Mouse (Mus musculus): ENCODE data around the gene Hoxa13.
A peak's percentile ranks its signal among the peaks of the same experiment; 100 is the strongest.

Hoxa13 gene

GRCm38 (mm10) chr6:52268756-52269155 lies 8.1 kb upstream of the Hoxa13 start:
- no peak for DNase-seq

DNA sequence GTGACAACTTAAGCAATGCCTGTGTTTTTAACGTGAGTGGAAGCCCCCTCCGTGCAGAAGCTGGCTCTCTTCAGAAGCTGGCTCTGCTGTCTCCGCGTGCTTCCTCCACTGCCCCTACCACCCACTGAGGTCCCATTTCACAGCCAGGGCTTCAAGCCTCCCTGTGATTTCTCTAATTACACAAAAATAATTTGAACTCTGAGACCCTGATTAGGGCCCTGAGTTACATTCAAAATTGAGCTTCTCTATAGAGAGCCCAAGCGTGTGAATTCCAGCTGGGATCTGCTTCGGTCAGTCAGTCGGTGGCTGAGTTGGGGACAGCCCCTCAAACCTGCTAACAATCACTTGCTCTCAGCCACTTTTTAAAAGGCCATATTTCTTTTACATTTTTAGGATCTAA lies 7.7 kb upstream of the Hoxa13 start:
- DNase-seq: no peak

- no peak for DNase-seq
Observed at GRCm38 (mm10) chr6:52267691-52268090, 7.0 kb upstream of the Hoxa13 start.

DNA sequence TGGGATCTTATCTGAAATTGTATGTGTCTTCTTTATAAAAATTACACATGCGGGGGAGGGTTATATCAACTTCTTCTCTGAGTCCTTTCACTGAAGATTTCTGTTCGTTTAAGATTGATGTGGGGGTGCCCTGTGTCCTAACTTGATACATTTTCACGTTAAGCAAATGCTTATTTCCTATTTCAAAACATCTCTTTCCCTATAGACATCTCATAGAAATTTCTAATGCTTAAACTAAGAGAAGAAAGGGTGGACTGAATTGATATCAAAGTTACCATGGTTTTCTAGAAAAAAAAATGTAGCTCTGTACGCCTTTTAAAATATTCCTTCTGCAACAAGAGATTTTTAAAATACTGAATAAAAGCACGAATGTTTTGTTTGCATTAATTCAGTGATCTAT lies 6.5 kb upstream of the Hoxa13 start:
- DNase-seq: no peak

DNA sequence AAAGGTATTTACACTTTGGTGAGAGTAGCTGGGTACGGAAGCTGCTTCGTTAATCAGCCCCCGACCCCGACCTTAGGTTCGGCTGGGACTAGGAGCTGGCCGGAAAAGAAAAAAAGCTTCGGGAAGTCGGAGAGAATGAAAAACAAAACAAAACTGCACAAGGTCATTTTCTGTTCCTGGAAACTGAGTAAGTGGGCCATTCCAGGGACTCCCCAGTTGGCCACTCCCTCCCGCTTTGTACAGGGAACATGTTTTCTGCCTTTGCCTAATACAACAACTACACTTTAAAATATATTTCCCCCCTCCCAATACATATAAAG lies 5.9 kb upstream of the Hoxa13 start:
- no peak for DNase-seq

- no peak for DNase-seq
Observed at GRCm38 (mm10) chr6:52265913-52266665, 5.4 kb upstream of the Hoxa13 start.

- DNase-seq: no peak
Observed at GRCm38 (mm10) chr6:52265306-52265912, 4.7 kb upstream of the Hoxa13 start.

- no peak for DNase-seq
Observed at GRCm38 (mm10) chr6:52264106-52264790, 3.6 kb upstream of the Hoxa13 start.

GRCm38 (mm10) chr6:52263321-52263585 lies 2.6 kb upstream of the Hoxa13 start:
- peak in 1 of 2 experiments; percentile 9 for DNase-seq

- no peak for DNase-seq
Observed at GRCm38 (mm10) chr6:52262463-52263320, 2.0 kb upstream of the Hoxa13 start.

DNA sequence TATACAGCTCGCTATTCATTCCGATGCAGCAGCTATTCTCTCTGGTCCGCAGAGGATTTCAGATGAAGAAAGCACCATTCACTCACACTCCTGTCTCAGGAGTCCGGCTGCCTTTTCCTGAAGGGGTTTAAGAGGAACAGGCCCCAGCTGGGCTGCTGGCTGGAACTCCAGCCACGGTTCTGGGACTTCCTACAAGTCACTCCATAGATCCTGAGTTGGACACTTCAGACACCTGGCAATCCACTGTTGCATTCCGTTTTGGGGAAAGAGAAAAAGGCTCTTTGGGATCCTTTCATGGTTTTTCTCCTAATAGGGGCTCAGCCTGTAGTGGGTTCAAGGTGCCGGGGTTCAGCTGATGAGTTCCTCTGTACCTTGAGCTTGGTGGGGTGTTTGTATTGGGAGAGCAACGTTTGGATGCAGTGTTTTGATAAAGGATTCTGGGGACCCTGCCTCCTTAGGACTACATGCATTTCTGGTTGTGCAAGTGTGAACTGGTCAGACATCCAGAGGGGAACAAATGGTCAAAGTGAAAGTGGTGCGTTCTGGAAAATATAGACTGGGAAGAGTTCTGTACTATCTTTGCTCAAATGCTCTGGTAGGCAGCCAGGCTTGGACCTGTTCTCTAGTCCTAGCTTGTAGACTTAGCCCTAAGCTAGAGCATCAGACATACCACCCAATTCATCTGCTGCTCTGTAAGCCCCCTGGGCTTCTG lies 1.2 kb upstream of the Hoxa13 start:
- no peak for DNase-seq

GRCm38 (mm10) chr6:52259811-52260261 lies 844 bp downstream of the Hoxa13 start:
- DNase-seq: peak in 1 of 2 experiments; percentile 15

DNA sequence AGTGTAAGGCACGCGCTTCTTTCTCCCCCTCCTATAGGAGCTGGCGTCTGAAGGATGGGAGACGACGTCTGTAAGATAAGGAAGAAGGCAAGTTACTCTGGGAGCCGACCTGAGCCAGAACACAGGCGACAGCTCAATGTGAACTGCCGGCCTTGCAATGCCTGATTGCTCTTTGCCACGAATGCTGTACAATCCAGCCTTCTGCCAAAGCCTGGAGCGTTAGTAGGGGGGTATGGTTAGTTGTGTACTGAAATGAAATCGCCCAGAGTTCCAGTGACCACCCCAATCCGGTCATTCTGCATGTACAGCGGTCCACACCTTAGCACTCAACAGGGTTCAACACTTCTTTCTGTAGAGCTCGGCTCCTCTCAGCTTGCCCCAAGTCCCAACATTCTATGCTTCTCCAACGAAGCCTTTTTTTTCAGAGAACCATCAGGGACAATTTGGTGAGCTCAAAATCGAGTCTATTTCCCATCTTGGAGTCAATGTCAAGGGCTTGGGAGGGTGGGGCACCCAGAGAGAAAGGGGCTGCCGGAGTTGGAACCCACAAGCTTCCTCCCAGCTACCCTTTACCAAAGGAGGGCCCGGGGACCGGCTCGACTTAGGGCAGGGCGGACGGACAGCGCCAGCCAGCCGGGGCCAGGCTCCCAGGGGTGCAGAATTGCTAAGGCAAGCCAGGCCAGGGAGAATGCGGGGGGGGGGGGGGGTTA lies 1.4 kb downstream of the Hoxa13 start:
- peak in 1 of 2 experiments; percentile 17 for DNase-seq

- peak; percentile 91 to 93 for DNase-seq
Observed at GRCm38 (mm10) chr6:52256956-52257355, 3.7 kb downstream of the Hoxa13 start.

DNA sequence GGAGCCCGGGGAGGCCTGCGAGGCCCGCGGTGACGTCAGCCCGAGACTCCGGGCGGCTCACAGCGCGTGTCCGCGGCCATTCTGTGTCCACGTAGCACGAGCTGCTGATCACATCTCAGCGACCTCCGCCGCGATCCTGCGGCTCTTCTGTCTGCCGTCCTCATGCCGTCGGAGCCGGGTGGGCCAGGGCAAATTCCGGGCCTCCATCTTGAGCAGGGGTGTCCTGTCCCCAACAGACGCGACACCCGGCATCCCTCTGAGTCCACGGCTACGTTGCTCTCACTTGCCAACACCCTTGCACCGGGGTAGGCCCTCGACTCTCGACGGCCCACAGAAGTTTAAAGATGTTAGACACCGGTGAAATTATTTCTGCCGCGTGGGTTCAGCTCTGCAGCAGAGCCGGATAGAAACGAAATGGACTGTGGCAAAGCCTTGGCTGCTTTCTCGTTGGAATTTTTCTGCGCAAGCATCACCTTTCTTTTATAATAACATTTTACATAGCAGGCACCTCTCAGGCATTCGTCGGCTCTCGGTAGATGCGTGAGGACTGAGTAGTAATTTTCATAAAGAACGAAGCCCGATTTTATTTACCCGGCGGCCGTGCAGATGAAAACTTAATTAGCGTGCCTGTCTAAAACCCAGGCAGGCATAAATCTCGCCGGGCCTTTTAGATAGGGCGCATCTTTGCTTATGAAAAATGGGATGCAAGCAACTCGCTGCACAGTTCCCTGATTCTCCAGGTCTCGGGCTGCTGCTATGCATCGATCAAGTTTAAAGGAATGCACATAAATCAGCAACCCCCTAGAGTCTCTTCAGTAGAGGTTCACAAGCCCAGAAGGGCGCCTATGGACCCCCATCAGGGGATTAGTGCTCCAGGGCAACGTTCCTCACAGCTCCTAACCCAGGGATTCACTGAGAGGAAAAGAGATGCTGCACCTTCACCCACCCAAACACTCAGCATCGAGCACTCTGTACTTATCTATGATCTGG lies 6.9 kb downstream of the Hoxa13 start:
- DNase-seq: peak; percentile 26 to 52

DNA sequence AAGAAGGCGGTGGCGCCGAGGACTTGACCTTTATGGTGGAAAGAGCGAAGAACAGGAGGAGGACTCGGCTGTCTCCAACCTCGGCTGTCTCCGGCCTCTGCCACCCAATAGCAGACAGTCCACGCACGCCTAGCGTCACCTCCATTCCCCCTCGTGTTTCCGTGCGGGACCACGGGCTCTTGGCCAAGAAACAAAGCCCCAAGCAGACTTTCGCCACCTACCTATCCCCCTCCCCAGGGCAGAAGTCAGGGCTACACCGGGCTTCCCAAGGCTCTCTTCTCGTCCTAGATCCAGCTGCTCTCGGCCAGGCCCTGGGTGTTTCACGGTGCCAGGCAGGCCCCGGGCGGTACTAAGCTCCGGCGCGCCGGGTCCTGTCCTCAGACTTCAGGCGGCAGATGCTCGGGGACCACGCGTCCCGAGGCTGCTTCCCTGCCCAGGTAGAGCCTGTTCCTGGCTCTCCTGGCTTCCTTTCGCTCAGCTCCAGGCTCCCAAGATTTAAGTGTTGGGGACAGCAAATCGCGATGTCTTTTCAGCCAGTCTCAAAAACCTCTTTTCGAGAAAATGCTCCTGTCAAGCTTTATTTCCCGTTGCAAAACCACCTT lies 7.8 kb downstream of the Hoxa13 start:
- peak in 1 of 2 experiments; percentile 14 for DNase-seq

- DNase-seq: peak in 1 of 2 experiments; percentile 9
Observed at GRCm38 (mm10) chr6:52252016-52252774, 8.5 kb downstream of the Hoxa13 start.

DNA sequence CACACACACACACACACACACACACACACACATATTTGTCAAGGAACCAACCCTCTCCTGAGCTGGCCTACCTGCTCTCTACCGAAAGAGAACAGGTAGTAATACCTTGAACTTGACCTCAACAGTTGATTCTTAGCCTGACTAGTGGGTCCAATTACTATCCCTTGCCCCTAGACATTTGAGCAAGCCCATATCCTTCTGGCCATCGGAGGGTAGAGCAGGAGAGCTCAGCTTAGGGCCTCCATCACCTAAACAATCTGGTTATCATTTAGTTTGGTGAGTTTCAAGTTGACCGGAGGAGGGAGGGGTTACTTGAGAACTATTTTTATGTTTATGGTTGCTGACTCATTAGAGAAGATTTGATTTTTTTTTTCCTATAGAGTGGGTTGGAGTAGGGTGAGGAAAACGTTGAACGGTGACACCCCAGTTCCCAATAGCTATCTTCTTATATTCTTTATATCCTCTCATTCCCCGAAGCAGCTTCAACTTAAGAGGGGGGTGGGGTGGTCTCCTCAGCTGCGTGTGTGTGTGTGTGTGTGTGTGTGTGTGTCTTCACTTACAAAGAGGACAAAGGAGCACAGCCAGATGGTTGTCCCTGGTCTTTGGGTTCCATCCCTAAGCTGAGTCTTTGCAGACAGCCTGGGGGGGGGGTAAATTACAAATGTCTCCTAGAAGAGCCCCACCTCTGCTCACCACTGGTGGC lies 9.4 kb downstream of the Hoxa13 start:
- DNase-seq: no peak

- DNase-seq: no peak
Observed at GRCm38 (mm10) chr6:52249826-52250225, 10.9 kb downstream of the Hoxa13 start.
